Mouse (Mus musculus): ENCODE measurements around the gene Zfp11. TPM values are rescaled to one million over a fixed set of nuclear protein-coding genes. Genes with fewer than 3 reads are reported as not detected.
A peak's percentile ranks its signal among the peaks of the same experiment; 100 is the strongest.
"Not testable (repeated sequence)": the region's sequence is repeated elsewhere in the genome, so short reads cannot be mapped to it uniquely, and the experiment has no call there.

The Zfp11 gene
- total RNA-seq, 2 experiments from 2014 or later: 2.6 to 3.2 TPM

DNA sequence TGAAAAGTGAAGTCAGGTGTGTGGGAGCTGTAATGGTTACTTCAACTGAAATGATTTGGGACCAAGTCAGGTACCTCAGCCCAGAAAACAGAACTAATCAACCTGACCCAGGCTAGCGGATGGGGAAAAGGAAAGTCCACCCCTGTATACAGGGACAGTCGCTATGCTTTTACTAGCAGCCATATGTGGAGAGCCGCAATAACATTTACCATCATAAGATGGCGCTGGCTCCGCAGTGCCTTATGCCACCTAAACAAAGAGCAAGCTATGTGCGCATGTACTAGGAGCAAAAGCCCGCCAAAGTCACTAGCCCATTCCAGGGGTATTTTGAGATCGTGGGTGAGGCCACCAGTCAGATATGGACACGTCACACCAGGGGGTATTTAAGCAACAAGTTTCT is 49.3 kb downstream of the Zfp11 start:
- DNase-seq: not testable (repeated sequence)
- intact Hi-C loops (cut with DNase I): loop anchor here (2.0 kb wide), 1 partner anchor 120 kb away; no protein-coding TSS in a partner anchor

DNA sequence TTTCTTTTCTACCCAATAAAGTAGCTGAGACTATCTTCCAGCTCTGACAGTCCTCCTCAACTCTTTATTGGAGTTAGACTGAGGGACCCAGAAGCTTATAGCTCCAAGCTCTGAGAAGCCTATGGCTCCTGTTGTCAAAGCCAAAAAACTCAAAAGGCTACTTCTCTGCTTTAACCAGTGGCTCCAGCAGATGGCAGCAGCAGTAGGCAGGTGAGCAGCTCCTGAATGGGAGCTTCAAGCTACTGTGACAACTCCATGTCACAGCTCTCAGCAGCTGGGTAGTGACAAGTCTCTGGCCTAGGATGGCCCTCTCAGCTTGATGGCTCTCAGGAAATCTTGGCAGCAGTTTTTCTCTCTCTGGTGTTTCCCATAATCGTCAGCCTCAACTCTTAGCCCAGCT is 58.8 kb downstream of the Zfp11 start:
- intact Hi-C loops (cut with DNase I): loop anchor here (2.0 to 5.0 kb wide), 3 partner anchors 111 to 268 kb away; no protein-coding TSS in a partner anchor

DNA sequence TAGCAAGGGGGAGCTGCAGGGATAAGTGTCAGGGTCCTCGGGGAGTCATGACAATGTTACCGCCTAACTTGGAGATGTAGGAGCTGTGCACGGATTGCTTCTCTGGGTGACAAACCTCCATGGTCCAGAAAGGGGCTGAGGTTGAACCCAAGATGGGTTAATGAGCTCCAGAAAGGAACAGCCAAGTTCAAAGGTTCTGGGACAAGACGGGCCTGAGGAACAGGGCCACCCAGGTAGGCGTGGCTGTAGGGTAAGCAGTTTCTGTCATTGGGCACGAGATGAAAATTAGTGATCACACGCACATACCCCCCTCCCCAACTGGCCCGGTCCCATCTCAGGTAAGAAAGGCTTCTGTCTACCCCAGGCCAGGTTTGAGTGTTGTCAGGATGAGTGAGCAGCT is 62.4 kb downstream of the Zfp11 start:
- no peak for DNase-seq
- intact Hi-C loops (cut with DNase I): no loop called here

More for the DNA sequence above, 58.8 kb downstream of the Zfp11 start:
- DNase-seq: peak; percentile 52 to 67

Other genes with a start within 250 kb of the Zfp11 start
- gene Sfswap, start 168.9 kb downstream of the Zfp11 start, total RNA-seq (2021): 10 to 100 TPM; 30.3 to 38.9 TPM
- gene Mmp17, start 85.9 kb downstream of the Zfp11 start, total RNA-seq (2021): 1 to 10 TPM; 1.2 to 1.7 TPM
- not detected for gene Sept14, start 38.4 kb upstream of the Zfp11 start, total RNA-seq (2021)
- 10 to 100 TPM; 81.3 to 87.3 TPM for gene Mrps17, start 45.4 kb upstream of the Zfp11 start, total RNA-seq (2021)
- gene Nipsnap2, start 55.0 kb upstream of the Zfp11 start, total RNA-seq (2021): 100 to 1,000 TPM; 766 to 842 TPM
- 10 to 100 TPM in 1 of 2 experiments, 1 to 10 TPM in 1; 7.8 to 12.9 TPM for gene Psph, start 117.3 kb upstream of the Zfp11 start, total RNA-seq (2021)
- 1 to 10 TPM; 8.8 to 8.9 TPM for gene Sumf2, start 176.9 kb upstream of the Zfp11 start, total RNA-seq (2021)
- gene Chchd2, start 217.4 kb upstream of the Zfp11 start, total RNA-seq (2021): 1,000 to 10,000 TPM; 1,104 TPM
- gene Zbed5, start 225.6 kb upstream of the Zfp11 start, total RNA-seq (2021): under 1 TPM; 0.39 to 0.51 TPM
- gene Phkg1, start 228.4 kb upstream of the Zfp11 start, total RNA-seq (2021): 10 to 100 TPM; 17.3 to 19.8 TPM
- under 1 TPM; 0.58 to 0.98 TPM for gene Nupr1l, start 238.4 kb upstream of the Zfp11 start, total RNA-seq (2021)